Mouse (Mus musculus) gastrocnemius, postnatal 10 days (tissue): ENCODE measurements at regions not wholly inside any gene's neighbourhood (a gene's known extent, or its start where the extent isn't known, plus 50 kb on each side); places are given as distances from the start of the nearest gene placed in this dataset.

ENCODE experiments used
- DNase-seq: peaks from one replicate; pipeline ENCODE4 v3.0.0; 2021; ENCODE audit warnings: mixed read lengths

DNA sequence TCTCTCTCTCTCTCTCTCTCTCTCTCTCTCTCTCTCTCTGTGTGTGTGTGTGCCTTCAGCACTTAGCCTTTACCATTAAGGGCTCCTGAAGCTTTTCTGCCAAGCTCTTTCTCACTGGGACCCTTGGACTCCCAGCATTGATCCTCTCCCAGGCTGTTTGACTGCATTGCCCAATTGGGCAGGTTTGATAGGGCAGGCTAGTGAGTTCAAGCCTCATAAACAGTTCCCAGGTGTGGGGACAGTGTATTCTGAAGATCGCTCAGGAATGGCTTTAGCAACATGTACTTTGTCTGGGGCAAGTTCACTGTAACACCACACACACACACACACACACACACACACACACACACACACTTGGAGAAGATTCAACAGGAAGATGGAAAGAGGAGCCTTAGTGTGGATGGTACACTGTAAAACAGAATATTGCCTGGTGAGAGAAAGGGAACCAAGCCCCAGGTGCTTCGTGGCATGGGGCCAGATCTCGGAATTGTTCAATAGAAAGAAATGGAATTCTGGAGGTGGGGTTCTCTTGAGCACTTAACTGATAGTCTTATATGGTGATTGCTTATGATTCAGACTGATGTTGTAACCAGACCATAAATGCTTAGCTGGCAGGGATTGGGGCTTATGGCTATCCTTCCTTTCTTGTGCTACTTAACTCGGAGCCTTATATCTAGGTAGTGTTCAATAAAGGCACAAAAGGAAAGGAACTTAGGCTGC, 229.5 kb downstream of the 4933412E24Rik start:
- DNase-seq: no peak

DNA sequence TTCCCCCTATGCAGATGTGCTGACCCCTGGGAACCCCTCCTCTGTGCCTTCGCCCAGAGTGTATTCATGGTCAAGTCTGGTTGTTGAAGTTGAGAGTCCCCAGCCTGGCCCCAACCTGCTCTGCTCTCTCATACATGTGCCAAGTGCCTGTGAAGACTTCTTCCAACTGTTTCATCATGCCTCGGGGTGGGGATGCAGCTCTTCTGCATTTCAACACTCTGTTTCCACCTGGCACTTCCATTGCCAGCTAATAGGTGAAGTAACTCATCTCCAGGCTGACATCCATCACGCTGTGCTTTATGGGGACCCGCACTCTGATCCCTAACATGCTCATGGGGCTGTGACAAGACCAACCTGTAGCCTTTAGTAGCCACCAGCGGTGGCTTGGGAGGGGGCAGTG, 230.4 kb downstream of the 4933412E24Rik start:
- DNase-seq: no peak

DNA sequence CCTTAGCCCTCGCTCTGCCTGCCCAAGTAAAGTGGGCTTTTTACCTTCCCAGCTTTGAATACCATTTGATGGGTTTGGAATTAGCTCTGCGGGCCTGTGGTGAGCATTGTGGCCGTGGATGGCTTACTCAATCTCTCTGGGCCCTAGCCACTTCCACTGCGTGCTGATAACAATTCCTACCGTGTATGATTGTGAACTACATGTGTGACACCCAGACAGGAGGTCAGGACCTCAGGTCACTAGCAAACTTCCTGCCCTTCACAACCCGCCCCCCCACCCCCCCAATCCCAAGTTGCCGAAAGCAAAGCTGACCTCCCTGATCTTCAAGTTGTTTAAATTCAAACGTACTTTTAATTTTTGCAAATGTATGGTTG, 231.9 kb downstream of the 4933412E24Rik start:
- no peak for DNase-seq

DNA sequence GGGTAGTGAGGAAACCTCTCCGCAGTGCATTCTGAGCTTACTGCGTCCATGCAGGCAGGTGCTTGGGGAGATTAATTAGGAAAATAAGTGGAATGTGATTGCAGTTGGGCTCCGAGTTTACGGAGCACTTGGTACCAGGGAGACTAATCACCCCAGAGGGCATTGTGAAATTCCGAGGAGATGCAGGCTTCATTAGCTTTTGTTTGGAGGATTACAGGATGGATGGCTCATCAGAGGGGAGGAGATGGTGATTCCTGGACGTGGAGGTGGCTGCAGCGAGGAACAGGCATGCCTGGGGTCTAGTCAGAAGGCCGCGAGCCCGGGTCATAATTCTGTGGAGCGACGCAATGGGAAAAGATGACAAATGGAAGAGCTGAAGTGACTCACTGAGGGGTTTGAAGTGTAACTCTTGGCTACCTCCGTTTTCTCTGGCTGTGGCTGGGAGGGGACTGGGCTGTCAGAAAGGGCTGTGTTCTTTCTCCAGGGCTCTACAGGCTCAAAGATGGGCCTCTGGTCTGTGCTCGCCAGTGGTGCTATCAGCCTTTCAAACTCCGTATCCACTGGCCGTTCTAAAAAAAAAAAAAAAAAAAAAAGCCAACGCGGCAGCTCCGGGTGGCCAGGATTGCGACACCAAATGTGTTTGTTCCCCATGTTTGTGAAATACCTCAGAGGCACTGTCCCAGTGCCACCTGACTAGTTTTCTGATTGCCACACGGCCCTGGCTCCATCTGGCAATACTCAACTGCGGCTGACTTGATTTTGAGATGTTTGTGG, 232.4 kb downstream of the 4933412E24Rik start:
- peak; percentile 18 for DNase-seq

DNA sequence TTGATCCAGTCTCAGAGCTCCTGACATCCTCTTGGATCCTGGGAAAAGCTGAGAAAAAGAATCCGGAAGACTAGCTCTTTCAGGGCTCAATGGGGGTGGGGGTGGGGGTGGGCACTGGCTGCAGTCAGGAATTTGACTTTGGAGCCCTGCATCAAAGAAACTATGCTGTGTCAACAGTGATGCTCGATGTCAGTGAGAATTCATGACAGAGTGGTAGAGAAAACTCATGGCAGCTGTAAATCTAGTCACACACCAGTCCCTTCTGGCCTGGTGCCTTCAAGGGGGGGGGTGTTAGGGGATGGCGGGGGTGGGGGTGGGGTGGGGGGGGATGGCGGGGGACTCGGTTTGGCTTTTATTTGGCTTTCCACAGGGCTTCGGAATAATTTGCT, 233.0 kb downstream of the 4933412E24Rik start:
- DNase-seq: no peak

DNA sequence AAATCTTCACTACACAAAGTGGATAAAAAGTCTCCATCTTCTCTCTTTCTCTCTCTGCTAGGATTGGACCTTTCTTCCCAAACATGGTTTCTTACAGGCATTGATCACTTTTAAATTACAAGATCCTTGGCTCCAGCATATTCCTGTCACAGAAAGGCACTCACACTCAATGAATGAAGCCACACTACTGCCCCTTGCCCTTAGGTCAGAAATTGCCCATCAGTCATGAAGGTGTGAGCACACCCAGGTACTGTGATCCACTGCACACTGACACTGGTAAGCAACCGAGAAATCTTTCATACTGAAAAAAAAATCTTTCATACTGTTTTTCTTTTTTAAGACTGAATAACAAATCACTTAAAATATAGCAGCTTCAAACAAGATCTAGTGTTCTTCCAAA, 235.9 kb downstream of the 4933412E24Rik start:
- DNase-seq: no peak

DNA sequence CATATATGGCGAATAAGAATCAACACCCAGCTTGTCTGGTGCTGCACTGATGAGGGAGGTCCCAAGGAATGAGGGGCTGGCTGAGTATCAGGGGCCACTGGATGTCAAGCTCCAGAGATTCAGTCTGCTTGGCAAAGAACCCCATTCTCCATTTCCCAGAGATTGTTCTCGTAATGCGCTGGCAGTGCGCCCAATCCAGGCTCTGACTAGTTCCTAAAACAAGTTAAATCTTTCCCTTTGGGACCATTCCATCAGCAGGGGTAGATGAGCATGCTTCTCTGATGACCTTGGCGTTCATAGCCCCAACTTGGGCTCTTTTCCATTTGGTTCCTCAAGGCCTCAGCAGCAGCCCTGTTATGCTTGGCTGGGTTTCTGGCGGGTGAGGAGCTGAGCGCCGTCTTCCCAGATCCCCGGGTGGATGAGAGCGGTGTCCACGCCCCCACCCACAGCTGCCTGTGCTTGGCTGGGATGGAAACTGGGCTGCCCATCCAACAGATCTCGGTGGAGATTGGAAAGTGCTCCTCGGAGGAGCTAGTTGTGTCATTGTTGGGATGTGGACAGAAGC, 239.0 kb downstream of the 4933412E24Rik start:
- DNase-seq: peak; percentile 86

DNA sequence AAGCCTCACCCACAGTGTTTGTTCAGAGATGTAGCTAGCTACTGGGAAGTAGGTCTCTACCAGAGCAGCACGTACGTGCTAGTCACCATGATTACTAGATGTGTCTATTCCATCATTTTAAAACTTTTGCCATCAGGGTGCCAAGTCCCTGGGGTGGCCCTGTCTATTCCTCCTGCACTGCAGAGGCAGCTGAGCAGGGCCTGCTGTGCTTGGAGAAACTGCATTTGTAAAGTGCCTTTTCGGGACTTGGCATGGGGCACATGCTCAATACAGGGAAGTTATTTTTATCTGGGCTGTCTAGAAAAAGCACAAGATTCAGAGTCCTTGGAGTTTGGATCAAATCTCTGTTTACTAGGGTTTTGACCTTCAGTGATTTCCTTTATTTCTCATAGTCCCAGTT, 240.6 kb downstream of the 4933412E24Rik start:
- DNase-seq: no peak

DNA sequence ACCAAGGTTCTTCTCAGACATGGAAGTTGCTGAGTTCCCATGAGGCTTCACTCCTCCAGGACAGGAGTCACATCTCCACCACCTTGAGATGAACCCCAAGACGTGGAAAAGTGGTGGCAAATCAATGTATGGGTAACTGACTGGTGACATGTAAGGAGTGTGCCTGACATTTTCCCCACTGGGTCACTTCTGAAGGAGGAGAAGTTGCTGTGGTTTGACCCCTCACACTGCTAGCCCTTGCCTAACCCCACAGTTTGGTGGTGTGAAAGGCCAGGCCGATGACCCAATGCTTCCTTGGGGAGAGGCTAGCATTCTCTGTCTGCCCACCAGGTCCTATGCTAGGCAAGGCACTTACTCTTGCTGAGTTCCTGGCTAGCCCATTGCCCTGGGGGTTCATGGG, 242.4 kb downstream of the 4933412E24Rik start:
- DNase-seq: no peak

DNA sequence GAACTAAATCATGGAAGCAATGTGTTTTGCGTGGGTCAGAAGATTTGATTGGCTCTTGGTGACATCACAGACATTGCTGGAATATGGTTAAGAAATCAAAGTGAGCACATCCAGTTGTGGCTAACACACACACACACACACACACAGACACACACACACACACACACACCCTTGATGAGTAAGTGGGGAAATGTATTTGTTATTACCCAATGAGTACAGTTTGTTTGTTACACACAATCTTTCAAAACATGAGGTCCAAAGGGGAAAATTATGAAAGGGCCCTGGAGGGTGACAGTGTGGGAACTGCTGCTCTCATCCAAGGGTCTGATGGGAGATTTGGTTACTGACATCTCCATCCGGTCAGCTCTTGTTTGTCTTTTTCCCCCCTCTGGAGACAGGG, 243.8 kb downstream of the 4933412E24Rik start:
- DNase-seq: no peak

DNA sequence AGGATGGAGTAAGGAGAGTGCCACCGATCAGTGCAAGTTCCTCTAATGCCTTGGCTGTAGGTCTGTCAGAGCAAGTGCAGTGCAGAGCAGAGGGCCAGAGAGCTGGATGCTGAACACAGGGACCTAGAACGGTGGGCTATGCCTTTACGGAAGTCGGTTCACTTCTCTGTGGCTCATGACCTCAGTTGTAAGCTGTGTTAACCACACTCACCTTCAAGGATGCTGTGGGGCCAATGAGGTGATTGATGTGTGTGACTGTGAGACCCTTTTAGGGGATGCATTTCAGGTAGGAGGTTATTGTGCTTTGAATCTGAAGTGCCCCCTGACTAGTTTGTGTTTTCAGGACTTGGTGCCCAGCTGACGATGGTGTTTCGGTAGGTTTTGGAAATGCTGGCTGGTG, 254.4 kb downstream of the 4933412E24Rik start:
- DNase-seq: no peak

DNA sequence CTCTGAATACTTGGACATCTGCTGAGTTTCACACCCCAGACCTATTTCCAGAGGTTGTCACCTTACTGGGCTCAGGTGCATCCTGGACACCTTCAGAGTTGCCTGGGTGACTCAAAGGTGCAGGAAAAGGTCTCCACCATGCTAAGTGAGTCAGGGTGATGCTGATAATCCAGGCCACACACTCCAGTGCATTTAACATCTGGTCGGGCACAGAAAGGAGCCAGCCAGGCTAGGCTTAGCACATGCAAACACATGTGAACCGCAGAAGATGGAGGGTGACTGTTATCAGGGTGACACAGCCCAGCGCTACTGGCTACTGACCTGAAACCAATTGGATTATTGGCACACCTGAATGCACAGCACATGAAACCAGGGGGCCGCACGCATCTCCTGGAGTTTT, 255.9 kb downstream of the 4933412E24Rik start:
- no peak for DNase-seq

DNA sequence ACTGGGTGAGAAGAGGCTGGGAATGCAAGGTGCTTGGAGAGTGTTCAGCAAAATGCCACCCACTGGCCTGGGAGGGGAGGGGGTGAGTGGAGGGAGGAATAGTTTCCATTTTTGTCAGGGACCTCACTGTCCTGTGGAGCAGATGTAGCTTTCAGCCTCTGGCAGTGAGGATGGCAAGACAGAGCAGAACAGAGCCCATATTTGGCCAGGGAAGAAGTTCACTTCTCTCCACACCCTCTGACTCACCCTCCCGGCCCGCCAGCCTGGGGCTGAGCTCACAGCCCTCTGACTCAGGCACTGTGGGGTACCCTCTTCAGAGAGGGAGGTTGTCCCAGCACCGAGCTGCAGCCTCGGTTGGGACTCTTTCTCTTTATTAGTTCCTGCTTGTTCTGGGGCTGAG, 256.8 kb downstream of the 4933412E24Rik start:
- DNase-seq: peak; percentile 42

DNA sequence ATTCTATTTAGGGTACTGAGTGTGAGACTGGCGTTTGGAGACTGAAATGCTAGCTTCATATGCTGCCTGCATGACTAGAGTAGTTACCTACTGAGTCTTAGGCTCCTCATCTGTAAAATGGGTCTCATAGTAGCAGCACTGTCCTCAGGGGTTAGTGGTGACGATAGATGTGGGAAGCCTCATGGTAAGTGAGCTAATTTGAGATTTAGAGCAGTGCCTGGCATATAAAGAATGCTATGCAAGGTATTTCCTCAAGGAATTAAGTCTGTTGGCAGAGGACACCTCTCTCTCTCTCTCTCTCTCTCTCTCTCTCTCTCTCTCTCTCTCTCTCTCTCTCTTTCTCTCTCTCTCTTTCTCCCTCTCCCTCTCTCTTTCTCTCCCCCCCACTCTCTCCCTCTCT, 257.4 kb downstream of the 4933412E24Rik start:
- no peak for DNase-seq

DNA sequence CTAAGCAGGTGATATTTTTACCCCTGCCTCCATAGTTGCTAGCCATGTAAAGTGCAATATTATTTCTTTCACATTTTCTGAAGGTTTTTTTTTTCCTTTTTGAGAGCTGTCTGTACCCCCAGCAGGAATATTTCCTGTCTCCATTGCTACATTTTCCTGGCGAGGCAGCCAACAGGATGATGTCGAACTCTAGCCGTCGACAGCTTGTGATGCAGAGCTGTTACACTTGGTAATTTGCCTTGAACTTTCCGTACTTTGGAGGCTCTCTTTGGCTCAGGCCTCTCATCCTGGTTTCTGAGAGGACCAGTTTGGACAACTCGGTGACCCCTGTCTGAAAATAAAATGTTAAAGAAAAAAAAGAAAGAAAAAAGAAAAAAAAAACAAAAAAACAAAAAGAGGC, 260.3 kb downstream of the 4933412E24Rik start:
- DNase-seq: no peak

DNA sequence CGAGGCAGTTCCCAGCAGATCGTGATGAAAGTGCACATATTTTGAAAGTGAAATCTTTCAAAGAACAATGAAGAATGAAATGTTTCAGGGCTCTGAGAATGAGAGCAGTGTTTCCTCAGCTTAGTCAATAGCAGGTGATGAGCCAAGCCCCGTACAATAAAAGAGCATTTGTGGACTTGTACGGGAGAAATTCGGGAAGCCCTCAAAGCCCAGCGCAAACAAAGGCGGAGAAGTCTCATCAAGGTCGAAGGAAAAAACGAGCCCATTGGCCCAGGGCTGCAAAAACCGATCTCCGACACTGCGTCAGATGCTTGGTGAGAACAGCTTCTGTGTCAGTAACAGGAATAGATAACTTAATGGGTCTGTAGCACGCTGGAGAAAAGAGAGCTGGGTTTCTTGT, 261.5 kb downstream of the 4933412E24Rik start:
- no peak for DNase-seq

DNA sequence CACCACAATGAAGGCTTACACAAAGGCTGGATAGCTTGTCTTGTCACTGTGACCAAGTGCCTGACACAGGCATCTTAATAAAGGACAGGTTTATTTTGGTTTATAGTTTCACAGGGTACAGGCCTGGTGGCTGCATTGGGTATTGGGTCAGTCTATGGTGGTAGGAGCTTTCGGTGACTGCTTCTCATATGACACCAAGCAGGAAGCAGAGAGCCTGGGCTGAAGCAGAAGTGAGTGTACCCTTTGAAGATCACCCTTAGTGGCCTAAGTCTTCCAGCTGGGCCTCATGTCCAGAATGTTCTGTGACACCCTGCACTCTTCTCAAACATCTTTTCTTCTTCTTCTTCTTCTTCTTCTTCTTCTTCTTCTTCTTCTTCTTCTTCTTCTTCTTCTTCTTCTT, 264.1 kb downstream of the 4933412E24Rik start:
- no peak for DNase-seq

DNA sequence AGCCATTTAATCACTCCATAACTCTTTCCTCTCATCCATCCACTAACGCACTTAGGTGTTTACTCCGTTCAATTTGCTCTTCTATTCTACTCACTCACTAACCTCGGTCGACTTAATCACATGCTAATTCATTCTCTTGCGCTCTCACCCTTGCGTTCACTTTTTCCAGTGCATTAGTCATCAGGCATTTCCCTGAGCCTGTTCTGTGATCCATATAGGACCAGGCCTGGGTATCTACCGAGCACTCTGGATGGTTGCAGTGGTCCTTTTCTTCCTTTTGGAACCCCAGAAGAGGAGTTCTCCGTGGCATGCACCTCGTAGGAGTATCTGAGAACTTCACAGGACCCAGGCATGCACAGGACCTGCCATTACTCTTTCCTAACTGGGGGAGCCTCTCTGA, 270.1 kb downstream of the 4933412E24Rik start:
- DNase-seq: no peak

DNA sequence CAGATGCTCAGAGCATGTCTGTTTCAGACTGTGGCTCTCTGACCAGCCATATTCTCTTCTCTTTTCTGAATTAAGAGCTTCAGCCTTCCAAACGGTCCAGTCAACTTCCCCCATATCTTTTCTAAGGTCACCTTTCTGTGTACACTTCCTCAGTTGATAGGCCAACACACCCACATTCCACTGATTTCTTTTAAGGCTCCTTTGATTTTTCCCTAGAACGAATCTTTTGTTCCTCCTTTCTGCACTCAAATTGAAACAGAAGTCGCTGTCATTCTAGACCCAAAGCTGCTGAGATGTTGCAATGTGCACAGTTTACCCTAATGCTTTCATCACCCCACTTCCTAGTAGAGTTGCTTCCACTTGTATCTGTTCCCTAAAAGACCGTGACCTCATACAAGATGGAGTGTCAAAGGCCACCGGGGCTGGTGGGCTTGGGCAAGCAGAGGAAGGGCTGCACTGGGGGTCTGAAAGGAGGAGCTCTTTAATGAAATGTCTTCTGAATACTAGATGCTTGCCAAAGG, 271.9 kb downstream of the 4933412E24Rik start:
- no peak for DNase-seq

DNA sequence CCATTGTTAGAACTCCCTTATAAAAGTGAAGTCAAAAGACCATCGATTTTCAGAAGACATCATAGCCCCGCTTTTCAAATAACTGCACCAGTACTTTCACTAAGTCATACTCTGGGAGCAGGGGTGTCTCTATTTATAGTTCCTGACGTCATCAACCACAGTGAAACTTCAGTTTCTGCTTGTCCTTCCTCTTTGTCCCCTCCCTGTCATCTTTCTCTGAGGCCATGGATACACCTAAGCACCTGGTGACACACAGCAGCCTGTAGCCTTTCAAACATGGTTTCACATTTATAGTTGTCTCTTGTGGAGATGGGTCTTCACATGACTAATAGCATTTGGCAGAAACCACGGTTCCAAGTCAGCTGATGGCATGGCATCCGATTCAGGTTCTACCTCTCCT, 277.2 kb downstream of the 4933412E24Rik start:
- DNase-seq: no peak

DNA sequence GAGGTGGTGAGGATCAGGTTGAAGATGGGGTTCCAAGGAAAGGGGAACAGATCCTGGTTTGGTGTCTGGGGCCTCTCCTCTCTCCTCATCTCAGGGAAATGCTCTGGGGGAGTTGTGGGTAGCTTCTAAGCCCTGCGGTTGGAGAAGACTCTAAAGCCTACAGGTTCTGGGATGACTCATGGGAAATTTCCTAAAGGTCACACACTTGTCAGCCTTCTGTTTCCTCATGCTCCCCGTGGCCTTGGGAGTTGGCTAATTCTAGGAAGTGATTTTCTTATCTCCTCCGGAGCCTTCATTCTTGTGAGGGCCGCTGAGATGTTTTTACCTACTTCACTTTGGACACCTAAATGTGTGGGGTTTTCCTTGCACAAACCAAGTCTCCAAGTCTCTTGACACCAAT, 279.2 kb downstream of the 4933412E24Rik start:
- no peak for DNase-seq

DNA sequence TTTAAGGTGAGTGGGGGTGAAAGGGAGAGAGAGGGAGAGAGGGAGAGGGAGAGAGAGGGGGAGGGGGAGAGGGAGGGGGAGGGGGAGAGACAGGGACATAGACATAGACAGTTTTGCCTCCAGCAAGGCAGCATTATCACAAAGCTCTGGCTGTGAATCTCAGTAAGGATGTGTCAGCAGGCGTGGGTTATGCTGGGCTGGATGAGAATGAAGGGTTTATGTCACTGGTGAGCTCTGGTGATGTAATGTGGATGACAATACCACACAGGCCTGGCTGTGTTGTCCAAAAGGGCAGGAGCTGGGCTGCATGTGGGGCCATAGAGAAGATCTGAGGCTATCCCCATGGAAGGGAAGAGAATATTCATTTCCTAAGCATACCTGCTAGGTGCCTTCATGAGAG, 282.0 kb downstream of the 4933412E24Rik start:
- DNase-seq: no peak

DNA sequence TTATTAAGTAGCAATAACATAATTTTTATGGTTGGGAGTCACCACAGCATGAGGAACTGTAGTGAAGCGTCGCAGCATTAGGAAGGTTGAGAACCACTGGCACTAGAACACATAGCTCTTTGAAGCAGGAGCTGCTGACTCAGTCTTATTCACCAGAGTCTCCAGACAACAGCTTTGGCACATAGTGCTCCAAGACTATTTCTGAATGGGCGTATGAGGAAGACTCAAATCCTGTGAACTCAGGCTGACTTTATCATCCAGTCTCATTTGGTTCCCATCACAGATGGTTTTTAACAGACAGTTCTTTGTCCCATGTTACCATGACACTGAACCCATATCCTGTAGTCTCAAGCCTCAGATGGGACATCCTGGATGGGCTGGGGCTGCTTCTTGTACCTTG, 282.5 kb downstream of the 4933412E24Rik start:
- DNase-seq: no peak
